Mouse (Mus musculus): ENCODE data around the gene Ap4b1.

DNA sequence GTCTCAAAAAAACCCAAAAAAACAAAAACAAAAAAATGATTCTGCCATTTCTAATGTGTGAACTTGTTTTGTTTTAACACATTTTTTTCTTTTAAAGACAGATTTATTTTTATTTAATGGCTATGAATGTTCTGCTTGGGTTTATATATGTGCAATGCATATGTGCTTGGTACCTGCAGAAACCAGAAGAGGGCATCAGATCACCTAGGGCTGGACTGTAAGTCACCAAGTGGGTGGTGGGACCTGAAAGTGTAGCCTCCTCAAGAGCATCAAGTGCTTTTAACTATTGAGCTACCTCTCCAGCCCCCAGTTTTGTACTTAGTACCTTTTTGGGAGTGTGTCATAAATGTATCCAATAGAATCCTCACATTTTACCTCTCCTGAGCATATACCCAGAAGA, 18.2 kb downstream of the Ap4b1 start:
- no peak for TF ChIP-seq HCFC1 (IDR thresholded peaks at IDR 0.05; ENCODE audit: borderline replicate concordance, insufficient read depth, low read length)
- no peak for TF ChIP-seq CHD2 (IDR thresholded peaks at IDR 0.05; ENCODE audit: low read depth, low read length)

All from ES-E14 (cell line).